Mouse (Mus musculus) kidney, postnatal 0 days (tissue): ENCODE measurements at regions not wholly inside any gene's neighbourhood (a gene's known extent, or its start where the extent isn't known, plus 50 kb on each side); places are given as distances from the start of the nearest gene placed in this dataset.

Experiments used
- ATAC-seq: fragments of 200-750 bp; cut with Nextera tagmentation; replicated peaks from 2 replicates; pipeline ENCODE4 v1.8.0; 2017; ENCODE audit warnings: low read depth, moderate number of reproducible peaks, moderate TSS enrichment, moderate library complexity; ENCODE audit not compliant: low FRiP score
- DNase-seq: peaks from one replicate; pipeline ENCODE4 v3.0.0-alpha.2; 2016; ENCODE audit warnings: low spot score
- H3K27ac ChIP-seq: fragments of 300-500 bp; sonication (generic); 2 replicates; pipeline ENCODE4 v1.5.1; 2014; ENCODE audit warnings: mild to moderate bottlenecking
- H3K27me3 ChIP-seq: fragments of 300-500 bp; sonication (generic); 2 replicates; pipeline ENCODE4 v1.6.1; 2014; ENCODE audit warnings: low read length, mixed read lengths; ENCODE audit not compliant: insufficient read depth
- H3K36me3 ChIP-seq: fragments of 300-500 bp; sonication (generic); 2 replicates; pipeline ENCODE4 v1.6.1; 2014; ENCODE audit warnings: low read length, mixed read lengths; ENCODE audit not compliant: insufficient read depth
- H3K4me1 ChIP-seq: fragments of 300-500 bp; sonication (generic); replicated peaks from 2 replicates; pipeline ENCODE4 v1.6.1; 2014; ENCODE audit warnings: antibody characterized with exemption, low read length, mixed read lengths; ENCODE audit not compliant: insufficient read depth
- H3K4me2 ChIP-seq: fragments of 300-500 bp; sonication (generic); 2 replicates; pipeline ENCODE4 v1.6.1; 2014; ENCODE audit warnings: mild to moderate bottlenecking, low read length, moderate library complexity, mixed read lengths
- H3K4me3 ChIP-seq: fragments of 300-500 bp; sonication (generic); replicated peaks from 2 replicates; pipeline ENCODE4 v1.5.1; 2014; ENCODE audit warnings: low read depth, low read length
- H3K9ac ChIP-seq: fragments of 300-500 bp; sonication (generic); 2 replicates; pipeline ENCODE4 v1.6.1; 2014; ENCODE audit warnings: low read depth, low read length
- H3K9me3 ChIP-seq: fragments of 300-500 bp; sonication (generic); replicated peaks from 2 replicates; pipeline ENCODE4 v1.6.1; 2016; ENCODE audit warnings: low read length, inconsistent platforms, mixed read lengths
- CTCF ChIP-seq: IDR thresholded peaks from 2 replicates; pipeline ENCODE4 v1.5.1; 2016; ENCODE audit warnings: antibody characterized with exemption, low read depth, mild to moderate bottlenecking, moderate library complexity
- WGBS: fragments of 180-500 bp; shearing (Covaris S2); extraction: QIAGEN DNeasy Blood & Tissue Kit; methylation state at CpG from one replicate; pipeline ENCODE4 v1.1.7; 2014; 5-methylcytosine and 5-hydroxymethylcytosine counted together

DNA sequence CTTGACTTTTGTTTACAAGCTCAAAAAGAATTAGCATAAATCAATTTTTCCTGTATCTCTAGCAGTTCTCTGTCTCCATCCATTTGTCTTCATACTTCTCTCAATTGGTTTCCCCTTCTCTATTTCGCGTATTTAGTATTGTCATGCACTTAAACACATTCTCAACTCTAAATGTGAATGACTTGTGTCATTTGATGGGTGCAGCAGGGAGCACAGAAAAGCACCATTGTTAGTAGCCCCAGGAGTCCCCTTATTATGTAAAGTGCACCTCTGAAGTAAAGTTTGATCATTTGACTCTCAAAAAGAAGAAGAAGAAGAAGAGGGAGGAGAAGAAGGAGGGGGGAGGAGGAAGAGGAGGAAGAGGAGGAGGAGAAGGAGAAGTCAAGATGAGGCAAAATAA, 776.2 kb upstream of the Vwc2 start:
- H3K27me3 ChIP-seq = no peaks in the 10 kb centered on the region
- DNase-seq = no peak
- H3K36me3 ChIP-seq = no peaks in the 10 kb centered on the region
- no peak overlapping the region for H3K4me2 ChIP-seq
- no peak overlapping the region for H3K27ac ChIP-seq
- H3K9me3 ChIP-seq = no peaks in the 10 kb centered on the region
- no peak for TF ChIP-seq CTCF
- H3K4me3 ChIP-seq = no peak overlapping the region
- WGBS = 17% methylated on average over 2 of the region's 2 CpGs
- no peaks in the 10 kb centered on the region for H3K4me1 ChIP-seq
- H3K9ac ChIP-seq = no peak overlapping the region
- ATAC-seq = no peak

DNA sequence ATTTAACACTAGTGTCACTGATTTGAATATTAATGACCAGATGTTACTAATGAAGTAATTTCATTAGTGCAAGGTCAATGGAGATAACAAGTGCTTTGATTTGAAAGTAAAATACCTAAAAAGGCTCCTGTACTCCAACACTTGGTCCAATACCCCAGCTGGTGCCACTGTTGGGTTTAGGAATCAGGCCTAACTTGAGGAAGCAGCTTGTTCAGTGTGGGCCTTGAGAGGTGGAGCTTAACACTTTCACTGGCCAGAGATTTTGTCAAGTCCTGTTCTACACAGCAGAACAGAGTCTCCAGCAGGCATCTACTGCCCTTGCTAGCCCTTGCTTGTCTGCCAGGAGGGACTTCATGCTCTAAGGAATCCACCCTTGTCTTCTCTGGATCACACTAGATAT, 741.7 kb upstream of the Vwc2 start:
- Histone ChIP-seq H3K36me3 (no peaks in the 10 kb centered on the region), H3K4me1 (no peaks in the 10 kb centered on the region), H3K9ac (no peak overlapping the region), H3K27ac (no peak overlapping the region), H3K9me3 (no peaks in the 10 kb centered on the region), H3K27me3 (no peaks in the 10 kb centered on the region), H3K4me2 (no peak overlapping the region), H3K4me3 (no peak overlapping the region)
- ATAC-seq (no peak), DNase-seq (no peak)
- TF ChIP-seq CTCF = no peak
